Mouse (Mus musculus) liver, embryonic 14.5 days (tissue): ENCODE results near the gene Hopx. TPM values are rescaled to one million over a fixed set of nuclear protein-coding genes. Genes with fewer than 3 reads are reported as not detected.

Experiments
- ATAC-seq: fragments of 200-750 bp; cut with Nextera tagmentation; 2 replicates; pipeline ENCODE4 v1.8.0; 2017; ENCODE audit warnings: moderate number of reproducible peaks, mild to moderate bottlenecking, moderate library complexity; ENCODE audit not compliant: insufficient read depth
- DNase-seq, 3 experiments: peaks; one replicate each; pipeline ENCODE4 v3.0.0-alpha.2; 2012 to 2013; ENCODE audit warnings: low read depth in 3 of 3, low spot score in 3 of 3
- H3K27ac ChIP-seq: fragments of 300-500 bp; sonication (generic); 2 replicates; pipeline ENCODE4 v1.5.1; 2014; ENCODE audit warnings: moderate library complexity, mild to moderate bottlenecking, control low read depth, inconsistent platforms
- H3K27me3 ChIP-seq: fragments of 300-500 bp; sonication (generic); 2 replicates; pipeline ENCODE4 v1.6.1; 2014; ENCODE audit warnings: mild to moderate bottlenecking, low read length, moderate library complexity; ENCODE audit not compliant: control insufficient read depth, insufficient read depth
- H3K36me3 ChIP-seq: fragments of 300-500 bp; sonication (generic); replicated peaks from 2 replicates; pipeline ENCODE4 v1.6.1; 2014; ENCODE audit warnings: low read depth; ENCODE audit not compliant: control insufficient read depth, insufficient read depth
- H3K4me1 ChIP-seq, 2 experiments: fragments of 200-500 bp in 1 of 2; fragments of 300-500 bp in 1 of 2; sonication (generic) in 1 of 2; replicated peaks; 2 replicates each; pipeline ENCODE4 v1.6.1; 2012 to 2014; ENCODE audit warnings: antibody characterized with exemption in 1 of 2, inconsistent platforms in 1 of 2, low read length in 1 of 2; ENCODE audit not compliant: control insufficient read depth in 2 of 2, insufficient read depth in 2 of 2
- H3K4me2 ChIP-seq: fragments of 300-500 bp; sonication (generic); 2 replicates; pipeline ENCODE4 v1.6.1; 2014; ENCODE audit warnings: low read depth, mild to moderate bottlenecking, control low read depth, moderate library complexity
- H3K4me3 ChIP-seq, 2 experiments: fragments of 200-500 bp in 1 of 2; fragments of 300-500 bp in 1 of 2; sonication (generic) in 1 of 2; 2 replicates each; pipeline ENCODE4 v1.5.1; 2012 to 2014; ENCODE audit warnings: low read depth in 2 of 2, low read length in 2 of 2, mild to moderate bottlenecking in 2 of 2, control low read depth in 1 of 2, inconsistent platforms in 1 of 2, moderate library complexity in 1 of 2; ENCODE audit not compliant: insufficient read depth in 1 of 2
- H3K9ac ChIP-seq: fragments of 300-500 bp; sonication (generic); replicated peaks from 2 replicates; pipeline ENCODE4 v1.6.1; 2014; ENCODE audit warnings: mild to moderate bottlenecking, control low read depth, moderate library complexity
- H3K9me3 ChIP-seq: fragments of 300-500 bp; sonication (generic); 2 replicates; pipeline ENCODE4 v1.6.1; 2016; ENCODE audit warnings: low read length, mixed read lengths; ENCODE audit not compliant: control insufficient read depth
- CTCF ChIP-seq: IDR thresholded peaks from 2 replicates; pipeline ENCODE4 v1.5.1; 2016; ENCODE audit warnings: antibody characterized with exemption, low read depth, control low read depth
- EP300 ChIP-seq: IDR thresholded peaks from 2 replicates; pipeline ENCODE4 v1.6.1; 2016; ENCODE audit warnings: antibody characterized with exemption, low read depth
- WGBS: fragments of 180-500 bp; shearing (Covaris S2); extraction: QIAGEN DNeasy Blood & Tissue Kit; methylation state at CpG from one replicate; pipeline ENCODE4 v1.1.7; 2014; ENCODE audit not compliant: insufficient replicate concordance; 5-methylcytosine and 5-hydroxymethylcytosine counted together
- polyA plus RNA-seq, 2 experiments: library from polyadenylated mRNA; depleted of rRNA in 1 of 2; stranded (reverse) in 1 of 2; unstranded in 1 of 2; fragments of >200 nt; fragmentation: Nextera tagmentation in 1 of 2; extraction: Ambion mirVana in 1 of 2; gene quantifications; 2 replicates each; pipeline versions ENCODE4 v1.2.1 to v1.2.3; 2012 to 2014

Hopx gene
- polyA plus RNA-seq, 2 experiments, result 0.19 to 0.74 TPM

GRCm38 (mm10) chr5:77156938-77157337 is 42.0 kb upstream of the Hopx start:
- H3K4me3 ChIP-seq, result no peak overlapping the region
- H3K27ac ChIP-seq, result no peak overlapping the region
- 63% methylated on average over 5 of the region's 5 CpGs for WGBS
- H3K9ac ChIP-seq, result no peak overlapping the region
- no peaks in the 10 kb centered on the region for H3K27me3 ChIP-seq
- no peaks in the 10 kb centered on the region for H3K36me3 ChIP-seq
- TF ChIP-seq EP300 (no peak), CTCF (no peak)
- peaks cover 0 to 6% of the 10 kb centered on the region in 2 experiments; a peak in 1 of 4 replicates for H3K4me1 ChIP-seq
- no peak overlapping the region for H3K4me2 ChIP-seq
- ATAC-seq (no peak), DNase-seq (no peak)
- no peaks in the 10 kb centered on the region for H3K9me3 ChIP-seq

- Histone ChIP-seq H3K9me3 (no peaks in the 10 kb centered on the region), H3K4me2 (no peak overlapping the region), H3K36me3 (no peaks in the 10 kb centered on the region), H3K9ac (no peak overlapping the region), H3K4me3 (no peak overlapping the region), H3K4me1 (peaks cover 0 to 13% of the 10 kb centered on the region in 2 experiments; a peak in 2 of 4 replicates), H3K27ac (no peak overlapping the region), H3K27me3 (no peaks in the 10 kb centered on the region)
- DNase-seq (no peak), ATAC-seq (no peak)
- TF ChIP-seq CTCF (no peak), EP300 (no peak)
- 76% methylated on average over 12 of the region's 12 CpGs for WGBS
Observed at GRCm38 (mm10) chr5:77155526-77155925, 40.6 kb upstream of the Hopx start.

- H3K4me1 ChIP-seq, result peaks cover 0 to 13% of the 10 kb centered on the region in 2 experiments; a peak in 2 of 4 replicates
- H3K27ac ChIP-seq, result no peak overlapping the region
- H3K36me3 ChIP-seq, result no peaks in the 10 kb centered on the region
- H3K9me3 ChIP-seq, result no peaks in the 10 kb centered on the region
- WGBS, result 57% methylated on average over 5 of the region's 5 CpGs
- no peaks in the 10 kb centered on the region for H3K27me3 ChIP-seq
- no peak overlapping the region for H3K4me3 ChIP-seq
- DNase-seq (no peak), ATAC-seq (no peak)
- no peak overlapping the region for H3K9ac ChIP-seq
- H3K4me2 ChIP-seq, result no peak overlapping the region
- TF ChIP-seq CTCF (no peak), EP300 (no peak)
Observed at GRCm38 (mm10) chr5:77154812-77155211, 39.9 kb upstream of the Hopx start.

GRCm38 (mm10) chr5:77151738-77152137 is 36.8 kb upstream of the Hopx start:
- DNase-seq (no peak), ATAC-seq (no peak)
- WGBS, result 35% methylated on average over 3 of the region's 3 CpGs
- Histone ChIP-seq H3K9me3 (no peaks in the 10 kb centered on the region), H3K4me1 (peaks cover 0 to 15% of the 10 kb centered on the region in 2 experiments; a peak in 2 of 4 replicates), H3K36me3 (no peaks in the 10 kb centered on the region), H3K27me3 (no peaks in the 10 kb centered on the region), H3K27ac (no peak overlapping the region), H3K4me2 (no peak overlapping the region), H3K4me3 (no peak overlapping the region), H3K9ac (no peak overlapping the region)
- TF ChIP-seq CTCF (no peak), EP300 (no peak)

GRCm38 (mm10) chr5:77151075-77151474 is 36.2 kb upstream of the Hopx start:
- Histone ChIP-seq H3K36me3 (no peaks in the 10 kb centered on the region), H3K4me2 (no peak overlapping the region), H3K27me3 (no peaks in the 10 kb centered on the region), H3K9me3 (no peaks in the 10 kb centered on the region), H3K9ac (no peak overlapping the region), H3K27ac (no peak overlapping the region), H3K4me1 (peaks cover 0 to 17% of the 10 kb centered on the region in 2 experiments; a peak in 2 of 4 replicates), H3K4me3 (no peak overlapping the region)
- DNase-seq (peak in 1 of 3 experiments; percentile 38), ATAC-seq (peak; percentile 41; the same call in 1 of the 2 replicates)
- no peak for TF ChIP-seq CTCF
- peak; percentile 57 for TF ChIP-seq EP300
- 34% methylated on average over 7 of the region's 7 CpGs for WGBS
